Mouse (Mus musculus) ES-E14 (cell line): ENCODE measurements around the gene Jph2. TPM values are rescaled to one million over a fixed set of nuclear protein-coding genes. Genes with fewer than 3 reads are reported as not detected.

Experiments used
- DNase-seq: peaks from one replicate; pipeline ENCODE4 v3.0.0-alpha.2; 2013; ENCODE audit warnings: low read depth, low spot score
- H3K27ac ChIP-seq: 2 replicates; pipeline ENCODE4 v1.5.1; 2012; ENCODE audit warnings: low read depth, mild to moderate bottlenecking, low read length, moderate library complexity, mixed read lengths; ENCODE audit not compliant: poor library complexity, insufficient read depth, severe bottlenecking
- H3K36me3 ChIP-seq: 2 replicates; pipeline ENCODE4 v1.6.1; 2012; ENCODE audit warnings: mild to moderate bottlenecking, low read length, moderate library complexity, mixed read lengths; ENCODE audit not compliant: control insufficient read depth, poor library complexity, insufficient read depth, severe bottlenecking
- H3K4me1 ChIP-seq, 2 experiments: fragments of 150-350 bp in 1 of 2; sonication (generic) in 1 of 2; 2 replicates each; pipeline ENCODE4 v1.6.1; 2012; ENCODE audit warnings: low read length in 2 of 2, mild to moderate bottlenecking in 1 of 2, mixed read lengths in 1 of 2; ENCODE audit not compliant: control insufficient read depth in 2 of 2, insufficient read depth in 2 of 2, poor library complexity in 1 of 2
- H3K4me3 ChIP-seq, 2 experiments: fragments of 150-350 bp in 1 of 2; sonication (generic) in 1 of 2; 2 replicates each; pipeline ENCODE4 v1.5.1; 2012; ENCODE audit warnings: low read length in 2 of 2, low read depth in 1 of 2, mild to moderate bottlenecking in 1 of 2, mixed read lengths in 1 of 2; ENCODE audit not compliant: insufficient read depth in 1 of 2, poor library complexity in 1 of 2, severe bottlenecking in 1 of 2
- H3K9ac ChIP-seq: 2 replicates; pipeline ENCODE4 v1.6.1; 2012; ENCODE audit warnings: low read depth, mild to moderate bottlenecking, low read length, mixed read lengths; ENCODE audit not compliant: poor library complexity, insufficient read depth, severe bottlenecking
- H3K9me3 ChIP-seq: fragments of 150-350 bp; sonication (generic); 2 replicates; pipeline ENCODE4 v1.6.1; 2012; ENCODE audit warnings: low read depth, mild to moderate bottlenecking, low read length; ENCODE audit not compliant: control insufficient read depth, insufficient read depth
- CHD2 ChIP-seq: IDR thresholded peaks from 2 replicates; pipeline ENCODE4 v1.6.1; 2014; ENCODE audit warnings: mild to moderate bottlenecking, low read depth, low read length, inconsistent platforms
- HCFC1 ChIP-seq: IDR thresholded peaks from 2 replicates; pipeline ENCODE4 v1.6.1; 2012; ENCODE audit warnings: low read length, inconsistent platforms, borderline replicate concordance; ENCODE audit not compliant: insufficient read depth
- MAFK ChIP-seq: IDR thresholded peaks from 2 replicates; pipeline ENCODE4 v1.6.1; 2014; ENCODE audit warnings: mild to moderate bottlenecking, low read depth, low read length, inconsistent platforms; ENCODE audit not compliant: insufficient read depth
- ZC3H11A ChIP-seq: IDR thresholded peaks from 2 replicates; pipeline ENCODE4 v1.6.1; 2012; ENCODE audit warnings: low read depth, mild to moderate bottlenecking, inconsistent platforms, low read length, borderline replicate concordance
- ZNF384 ChIP-seq: IDR thresholded peaks from 2 replicates; pipeline ENCODE4 v1.6.1; 2012; ENCODE audit warnings: low read depth, low read length, inconsistent platforms
- in situ Hi-C, 2 experiments: fragments of 600-800 bp; cut with MboI; formaldehyde crosslinking; loops; one replicate each; pipeline ENCODE4 v1.15.1; 2025; ENCODE audit warnings: low sequenced_read_pairs in 2 of 2, inconsistent platforms in 1 of 2; ENCODE audit not compliant: unreplicated experiment in 2 of 2
- total RNA-seq: library from RNA; depleted of rRNA; stranded (reverse); fragments of 300-350 nt; gene quantifications from 2 replicates; pipeline ENCODE4 v1.2.3, GENCODE M21; 2012

Jph2 gene
- total RNA-seq, 1 experiment, result 7.7 TPM

- TF ChIP-seq ZC3H11A (no peak), ZNF384 (no peak), MAFK (no peak), CHD2 (no peak), HCFC1 (no peak)
Observed at GRCm38 (mm10) chr2:163356113-163356840, 41.5 kb downstream of the Jph2 start.

GRCm38 (mm10) chr2:163355666-163356065, 42.1 kb downstream of the Jph2 start:
- DNase-seq, result no peak
- Histone ChIP-seq H3K36me3 (no peaks in the 10 kb centered on the region), H3K4me3 (0 out of 4 replicates have a peak overlapping the region, but pooled peaks of 1 of the 2 experiments have one; percentile 7), H3K9ac (no peak overlapping the region), H3K27ac (no peak overlapping the region), H3K4me1 (0 out of 4 replicates have a peak, but pooled peaks cover 0 to 2% of the 10 kb centered on the region in 2 experiments), H3K9me3 (no peaks in the 10 kb centered on the region)
- TF ChIP-seq CHD2 (no peak), ZNF384 (no peak), HCFC1 (no peak), MAFK (no peak), ZC3H11A (no peak)
- in situ Hi-C loops, result no loop called here

More at GRCm38 (mm10) chr2:163356113-163356840, 41.5 kb downstream of the Jph2 start:
- no peak overlapping the region for H3K27ac ChIP-seq
- no peaks in the 10 kb centered on the region for H3K36me3 ChIP-seq
- in situ Hi-C loops, result no loop called here
- H3K9me3 ChIP-seq, result no peaks in the 10 kb centered on the region
- no peak overlapping the region for H3K9ac ChIP-seq
- 0 out of 4 replicates have a peak overlapping the region, but pooled peaks of 1 of the 2 experiments have one; percentile 7 for H3K4me3 ChIP-seq
- H3K4me1 ChIP-seq, result 0 out of 4 replicates have a peak, but pooled peaks cover 0 to 2% of the 10 kb centered on the region in 2 experiments
- no peak for DNase-seq

- Histone ChIP-seq H3K27ac (no peak overlapping the region), H3K9me3 (no peaks in the 10 kb centered on the region), H3K4me1 (0 out of 4 replicates have a peak, but pooled peaks cover 0 to 2% of the 10 kb centered on the region in 2 experiments), H3K36me3 (no peaks in the 10 kb centered on the region), H3K4me3 (0 out of 4 replicates have a peak overlapping the region, but pooled peaks of 1 of the 2 experiments have one; percentile 3), H3K9ac (no peak overlapping the region)
- in situ Hi-C loops, result no loop called here
- DNase-seq, result no peak
- TF ChIP-seq MAFK (peak; percentile 83), ZC3H11A (no peak), HCFC1 (no peak)
Observed at GRCm38 (mm10) chr2:163353731-163354130, 44.1 kb downstream of the Jph2 start.

- Histone ChIP-seq H3K4me1 (0 out of 4 replicates have a peak, but pooled peaks cover 0 to 2% of the 10 kb centered on the region in 2 experiments), H3K27ac (no peak overlapping the region), H3K36me3 (no peaks in the 10 kb centered on the region), H3K9me3 (no peaks in the 10 kb centered on the region), H3K9ac (no peak overlapping the region), H3K4me3 (no peak overlapping the region)
- TF ChIP-seq MAFK (no peak), HCFC1 (no peak), CHD2 (no peak), ZC3H11A (no peak), ZNF384 (no peak)
- in situ Hi-C loops, result no loop called here
- no peak for DNase-seq
Observed at GRCm38 (mm10) chr2:163350443-163350842, 47.4 kb downstream of the Jph2 start.
